Mouse (Mus musculus): ENCODE data around the gene Cops6.

Cops6 gene

GRCm38 (mm10) chr5:138160842-138161665, at the start of gene Cops6:
Gene Cops6 (plus strand): TSS chr5:138161071.
- peak; percentile 94 for DNase-seq (ENCODE audit: low spot score)

GRCm38 (mm10) chr5:138116255-138117198, 44.3 kb upstream of the Cops6 start, which contains the start of gene Zscan21:
Gene Zscan21 (plus strand): TSS chr5:138116903.
- peak; percentile 92 for DNase-seq (ENCODE audit: low spot score)

GRCm38 (mm10) chr5:138117199-138118015, 43.5 kb upstream of the Cops6 start:
- DNase-seq (ENCODE audit: low spot score), result no peak

GRCm38 (mm10) chr5:138118041-138118440, 42.8 kb upstream of the Cops6 start:
- no peak for DNase-seq (ENCODE audit: low spot score)

GRCm38 (mm10) chr5:138132425-138133064, 28.3 kb upstream of the Cops6 start:
- DNase-seq (ENCODE audit: low spot score), result no peak

GRCm38 (mm10) chr5:138137257-138137656, 23.6 kb upstream of the Cops6 start:
- no peak for DNase-seq (ENCODE audit: low spot score)

- no peak for DNase-seq (ENCODE audit: low spot score)
These were observed 22.8 kb upstream of the Cops6 start for GRCm38 (mm10) chr5:138137935-138138549.

GRCm38 (mm10) chr5:138138585-138138984, 22.3 kb upstream of the Cops6 start:
- DNase-seq (ENCODE audit: low spot score), result no peak

GRCm38 (mm10) chr5:138154390-138154789, 6.5 kb upstream of the Cops6 start:
- DNase-seq (ENCODE audit: low spot score), result no peak

GRCm38 (mm10) chr5:138155443-138155976, 5.4 kb upstream of the Cops6 start, which contains the start of gene Zfp113:
Gene Zfp113 (minus strand): TSS chr5:138155744.
- DNase-seq (ENCODE audit: low spot score), result peak; percentile 87

- no peak for DNase-seq (ENCODE audit: low spot score)
These were observed 578 bp upstream of the Cops6 start for GRCm38 (mm10) chr5:138160224-138160762.

GRCm38 (mm10) chr5:138163046-138163445, 2.2 kb downstream of the Cops6 start:
- no peak for DNase-seq (ENCODE audit: low spot score)

- DNase-seq (ENCODE audit: low spot score), result no peak
These were observed 2.7 kb downstream of the Cops6 start for GRCm38 (mm10) chr5:138163610-138164009.

- DNase-seq (ENCODE audit: low spot score), result no peak
These were observed 4.7 kb downstream of the Cops6 start for GRCm38 (mm10) chr5:138165594-138165993.

GRCm38 (mm10) chr5:138170936-138171561, 10.2 kb downstream of the Cops6 start:
- DNase-seq (ENCODE audit: low spot score), result peak; percentile 97

- peak; percentile 98 for DNase-seq (ENCODE audit: low spot score)
These were observed 11.0 kb downstream of the Cops6 start, which contains the start of the genes Ap4m1 and Mcm7 for GRCm38 (mm10) chr5:138171695-138172491. Gene Ap4m1 (plus strand): TSS chr5:138172002. Gene Mcm7 (minus strand): TSS chr5:138172422.

GRCm38 (mm10) chr5:138173217-138173616, 12.3 kb downstream of the Cops6 start:
- no peak for DNase-seq (ENCODE audit: low spot score)

- peak; percentile 83 for DNase-seq (ENCODE audit: low spot score)
These were observed 26.2 kb downstream of the Cops6 start, which contains the start of the genes Taf6 and Cnpy4 for GRCm38 (mm10) chr5:138186950-138187638. Gene Taf6 (minus strand): TSS chr5:138187451. Gene Cnpy4 (plus strand): TSS chr5:138187485.

All from urinary bladder, postnatal 14 days (tissue).